Mouse (Mus musculus) macrophage (primary cell): ENCODE results near the gene Mylk4. TPM values are rescaled to one million over a fixed set of nuclear protein-coding genes. Genes with fewer than 3 reads are reported as not detected.
A peak's percentile ranks its signal among the peaks of the same experiment; 100 is the strongest.

ENCODE experiments used
- H3K27ac ChIP-seq: fragments of 350-480 bp; formaldehyde crosslinking; 2 replicates; pipeline ENCODE4 v1.9.0; 2021
- H3K36me3 ChIP-seq: fragments of 350-480 bp; formaldehyde crosslinking; 2 replicates; pipeline ENCODE4 v1.9.0; 2021; ENCODE audit errors: inconsistent target
- H3K4me3 ChIP-seq: fragments of 350-480 bp; formaldehyde crosslinking; 2 replicates; pipeline ENCODE4 v1.9.0; 2021; ENCODE audit errors: inconsistent target
- H3K79me2 ChIP-seq: fragments of 350-480 bp; formaldehyde crosslinking; 2 replicates; pipeline ENCODE4 v1.9.0; 2021; ENCODE audit errors: inconsistent target
- WGBS: methylation state at CpG from one replicate; pipeline ENCODE4 v1.1.7; 2026; ENCODE audit warnings: inconsistent platforms; ENCODE audit not compliant: missing documents; 5-methylcytosine and 5-hydroxymethylcytosine counted together
- polyA plus RNA-seq: library from polyadenylated mRNA; stranded (reverse); fragments of 250-400 nt; gene quantifications from 3 replicates; pipeline ENCODE4 v1.2.4, GENCODE M21; 2018; ENCODE audit warnings: inconsistent platforms
- total RNA-seq, 78 experiments: library from RNA; depleted of rRNA; stranded (reverse); fragments of 250-400 nt; gene quantifications; 1 replicate in 9 of 78; 2 replicates in 24 of 78; 3 replicates in 43 of 78; 4 replicates in 2 of 78; pipeline ENCODE4 v1.2.4; 2018; ENCODE audit warnings: inconsistent platforms in 56 of 78

The Mylk4 gene
- not detected for total RNA-seq (2018; cell fraction: chromatin; rRNA removed)
- not detected for total RNA-seq (2018; cell fraction: cytosol; rRNA removed)
- total RNA-seq (2018; cell fraction: nucleus; rRNA removed), result not detected
- polyA plus RNA-seq, result not detected in 3 replicates

DNA sequence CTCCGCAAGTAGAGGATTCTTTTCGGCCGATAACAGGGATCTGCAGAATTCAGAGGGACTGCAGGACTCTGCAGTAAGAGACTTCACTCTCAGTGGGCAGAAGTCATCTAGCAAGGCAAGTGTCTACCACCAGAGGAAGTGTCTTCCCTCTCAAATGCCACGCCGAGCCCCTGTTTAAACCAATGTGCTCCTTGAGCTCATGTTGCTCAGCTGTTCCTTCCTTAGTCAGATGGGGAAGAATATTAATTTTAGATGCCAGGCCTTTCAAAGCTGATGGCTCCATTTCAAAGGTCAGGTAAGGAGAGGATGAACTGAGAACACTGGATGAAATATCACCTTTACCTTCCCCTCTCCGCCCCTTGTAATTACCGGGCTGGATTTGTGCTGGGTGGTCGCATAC is at the start of gene Mylk4:
Mylk4 (minus strand) TSS at position 139 of the 400 bp plus-strand sequence.
- no peaks in the 10 kb centered on the region for H3K79me2 ChIP-seq
- no peak within 1 kb of the TSS for H3K4me3 ChIP-seq
- no peak within 1 kb of the TSS for H3K27ac ChIP-seq
- H3K36me3 ChIP-seq, result no peaks in the 10 kb centered on the region
- WGBS, result 90% methylated on average over 8 of the region's 8 CpGs

- Histone ChIP-seq H3K36me3 (no peaks in the 10 kb centered on the region), H3K4me3 (no peak overlapping the region), H3K79me2 (no peaks in the 10 kb centered on the region), H3K27ac (peak overlapping the region; percentile 58)
- WGBS, result 10% methylated on average over 6 of the region's 6 CpGs
Observed at GRCm38 (mm10) chr13:32833237-32833636, 49.5 kb upstream of the Mylk4 start.

GRCm38 (mm10) chr13:32832776-32833175 is 49.0 kb upstream of the Mylk4 start:
- Histone ChIP-seq H3K36me3 (no peaks in the 10 kb centered on the region), H3K4me3 (no peak overlapping the region), H3K79me2 (no peaks in the 10 kb centered on the region), H3K27ac (peak overlapping the region; percentile 58)
- WGBS, result 22% methylated on average over 3 of the region's 3 CpGs

DNA sequence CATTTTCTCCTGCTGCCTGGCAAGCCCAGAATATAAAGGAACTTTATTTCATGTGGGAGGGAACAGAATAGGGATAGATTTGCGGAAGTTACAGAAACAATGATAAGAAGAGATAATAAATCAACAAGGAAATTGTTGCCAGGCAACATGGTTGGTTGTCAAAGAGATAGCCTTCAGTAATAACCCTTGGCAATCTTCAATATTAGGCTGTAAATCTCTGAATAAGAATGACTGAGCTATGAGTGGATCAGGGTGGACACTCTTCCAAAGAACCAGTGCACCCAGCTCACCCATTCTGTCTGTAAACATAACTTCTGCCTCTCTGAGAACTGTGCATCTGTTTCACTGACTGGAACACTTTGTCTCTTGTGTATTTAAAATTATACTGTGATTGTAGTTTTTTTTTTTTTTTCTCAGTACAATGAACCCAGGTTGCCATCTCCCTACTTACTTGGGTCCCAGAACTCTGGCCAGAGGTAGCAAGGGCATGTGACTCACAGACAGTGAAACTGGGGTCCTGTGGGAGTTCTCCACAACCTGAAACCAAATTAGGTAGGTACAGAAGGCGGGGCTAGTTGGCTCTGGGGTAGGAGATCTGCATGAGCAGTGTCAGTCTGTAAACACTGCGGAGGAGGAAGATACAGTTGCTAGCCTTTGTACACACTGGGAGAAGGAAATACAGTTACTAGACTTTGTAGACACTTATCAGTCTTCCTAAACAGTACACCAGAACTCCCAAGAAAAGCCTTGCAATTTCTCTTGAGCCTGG is 47.9 kb upstream of the Mylk4 start:
- Histone ChIP-seq H3K4me3 (no peak overlapping the region), H3K36me3 (no peaks in the 10 kb centered on the region), H3K27ac (peak overlapping the region; percentile 58; the same call in 1 of the 2 replicates), H3K79me2 (no peaks in the 10 kb centered on the region)
- 66% methylated on average over 3 of the region's 3 CpGs for WGBS

GRCm38 (mm10) chr13:32828886-32829285 is 45.1 kb upstream of the Mylk4 start:
- Histone ChIP-seq H3K4me3 (no peak overlapping the region), H3K27ac (no peak overlapping the region), H3K36me3 (no peaks in the 10 kb centered on the region), H3K79me2 (no peaks in the 10 kb centered on the region)
- 88% methylated on average over 4 of the region's 4 CpGs for WGBS

DNA sequence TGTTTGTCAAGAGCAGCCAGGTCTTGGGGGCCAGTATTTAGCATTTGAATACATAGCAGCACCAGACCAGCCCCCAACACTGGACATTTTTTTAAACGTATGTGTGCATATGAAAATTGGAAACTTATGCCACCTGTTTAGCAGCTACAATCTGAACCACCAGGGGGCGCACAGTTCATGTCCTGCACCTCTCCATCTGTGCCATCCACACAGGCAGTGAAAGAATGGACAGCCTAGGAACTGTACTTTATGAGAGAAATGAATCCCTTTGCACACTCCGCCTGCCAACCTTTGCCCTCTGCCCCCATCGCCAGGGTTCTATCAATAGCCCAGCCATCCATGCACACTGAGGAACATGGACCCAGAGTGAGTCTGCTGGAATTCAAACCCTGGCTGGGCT is 44.2 kb upstream of the Mylk4 start:
- Histone ChIP-seq H3K27ac (no peak overlapping the region), H3K79me2 (no peaks in the 10 kb centered on the region), H3K4me3 (no peak overlapping the region), H3K36me3 (no peaks in the 10 kb centered on the region)
- WGBS, result 33% methylated on average over 4 of the region's 4 CpGs

DNA sequence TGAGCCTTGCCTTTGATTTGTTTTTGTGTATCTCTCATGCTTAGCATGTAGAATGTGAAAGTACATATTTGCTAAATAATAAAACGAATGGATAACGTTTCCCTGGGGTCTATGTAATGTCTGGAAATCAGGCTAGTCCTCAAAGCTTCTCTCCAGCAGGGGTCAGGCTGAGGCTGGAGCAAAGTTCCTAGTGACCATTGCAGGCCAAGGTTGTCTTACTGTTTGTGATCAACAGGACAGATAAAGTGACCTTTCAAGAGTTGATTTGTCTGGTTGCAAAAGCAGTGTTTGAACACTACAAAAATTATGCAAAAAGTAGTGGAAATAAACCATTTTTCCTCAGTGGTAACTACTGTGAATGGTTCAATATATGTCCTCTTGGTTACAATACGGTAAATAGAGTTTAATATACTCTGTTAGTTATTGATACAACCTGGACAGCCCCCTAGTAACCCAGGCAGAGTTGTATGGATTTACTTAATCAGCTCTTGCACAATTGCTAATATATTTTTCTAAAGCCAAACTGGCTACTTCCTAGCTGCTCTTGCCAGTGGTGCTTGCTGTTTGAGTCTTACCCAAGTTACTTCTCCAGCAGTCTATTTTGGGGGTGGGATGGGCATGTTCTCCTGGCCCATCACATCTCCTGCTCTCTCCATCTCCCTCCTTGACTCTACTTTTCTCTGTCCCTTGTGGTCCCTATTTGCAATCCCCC is 43.5 kb upstream of the Mylk4 start:
- Histone ChIP-seq H3K36me3 (0 out of 2 replicates have a peak, but pooled peaks cover 1% of the 10 kb centered on the region), H3K27ac (no peak overlapping the region), H3K79me2 (no peaks in the 10 kb centered on the region), H3K4me3 (no peak overlapping the region)
- WGBS, result 82% methylated on average over 3 of the region's 3 CpGs

DNA sequence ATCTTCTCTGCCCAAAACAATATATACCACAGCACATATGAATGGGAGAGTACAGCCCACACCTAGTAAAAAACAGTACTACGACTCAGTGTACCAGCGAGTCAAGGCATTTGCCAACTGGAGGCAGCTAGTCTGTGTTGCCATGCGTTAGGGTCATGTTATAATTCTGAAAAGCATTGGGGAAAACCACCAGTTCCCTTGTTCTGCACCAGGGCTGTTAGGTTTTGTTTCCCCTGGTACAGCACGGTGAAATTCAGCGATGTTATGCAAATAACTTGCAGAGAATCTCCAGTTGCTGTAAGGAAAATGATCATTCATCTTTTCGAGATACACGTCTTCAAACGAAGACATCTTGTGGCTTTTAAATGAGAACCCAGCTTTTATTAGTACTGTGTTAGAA is 41.8 kb upstream of the Mylk4 start:
- 73% methylated on average over 8 of the region's 8 CpGs for WGBS
- H3K36me3 ChIP-seq, result peaks cover 13% of the 10 kb centered on the region; the same call in 1 of the 2 replicates
- no peak overlapping the region for H3K4me3 ChIP-seq
- H3K79me2 ChIP-seq, result no peaks in the 10 kb centered on the region
- H3K27ac ChIP-seq, result no peak overlapping the region

GRCm38 (mm10) chr13:32824377-32825330 is 40.9 kb upstream of the Mylk4 start:
- Histone ChIP-seq H3K36me3 (peaks cover 13% of the 10 kb centered on the region; the same call in 1 of the 2 replicates), H3K79me2 (no peaks in the 10 kb centered on the region), H3K27ac (no peak overlapping the region), H3K4me3 (no peak overlapping the region)
- 90% methylated on average over 4 of the region's 6 CpGs for WGBS

- peaks cover 17% of the 10 kb centered on the region; the same call in 1 of the 2 replicates for H3K36me3 ChIP-seq
- no peak overlapping the region for H3K27ac ChIP-seq
- no peaks in the 10 kb centered on the region for H3K79me2 ChIP-seq
- H3K4me3 ChIP-seq, result no peak overlapping the region
- 96% methylated on average over 6 of the region's 6 CpGs for WGBS
Observed at GRCm38 (mm10) chr13:32823126-32823525, 39.4 kb upstream of the Mylk4 start.

- H3K4me3 ChIP-seq, result no peak overlapping the region
- 94% methylated on average over 4 of the region's 4 CpGs for WGBS
- H3K27ac ChIP-seq, result no peak overlapping the region
- peaks cover 25% of the 10 kb centered on the region; the same call in 1 of the 2 replicates for H3K36me3 ChIP-seq
- H3K79me2 ChIP-seq, result no peaks in the 10 kb centered on the region
Observed at GRCm38 (mm10) chr13:32821671-32822070, 37.9 kb upstream of the Mylk4 start.

DNA sequence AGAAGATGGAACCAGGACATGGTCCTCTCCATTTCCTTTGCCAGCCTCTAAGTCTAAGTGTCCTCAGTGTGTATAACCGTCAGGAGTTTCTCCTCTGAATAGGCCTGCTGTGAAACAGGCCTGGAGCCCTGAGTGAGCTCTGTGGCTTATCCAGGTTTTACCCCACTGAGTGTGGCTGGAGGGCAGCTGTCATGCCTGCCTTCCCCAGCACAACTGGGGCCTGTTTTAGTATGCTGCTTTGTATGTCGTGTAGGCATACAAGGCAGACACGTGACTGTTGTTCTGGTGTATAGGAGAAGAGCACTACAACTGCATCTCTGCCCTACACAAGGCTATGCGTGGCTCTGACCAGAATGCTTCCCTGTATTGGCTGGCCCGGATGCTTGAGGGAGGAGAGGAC is 36.2 kb upstream of the Mylk4 start:
- Histone ChIP-seq H3K27ac (no peak overlapping the region), H3K36me3 (peaks cover 32% of the 10 kb centered on the region; the same call in 1 of the 2 replicates), H3K79me2 (no peaks in the 10 kb centered on the region), H3K4me3 (no peak overlapping the region)
- WGBS, result 94% methylated on average over 5 of the region's 5 CpGs

DNA sequence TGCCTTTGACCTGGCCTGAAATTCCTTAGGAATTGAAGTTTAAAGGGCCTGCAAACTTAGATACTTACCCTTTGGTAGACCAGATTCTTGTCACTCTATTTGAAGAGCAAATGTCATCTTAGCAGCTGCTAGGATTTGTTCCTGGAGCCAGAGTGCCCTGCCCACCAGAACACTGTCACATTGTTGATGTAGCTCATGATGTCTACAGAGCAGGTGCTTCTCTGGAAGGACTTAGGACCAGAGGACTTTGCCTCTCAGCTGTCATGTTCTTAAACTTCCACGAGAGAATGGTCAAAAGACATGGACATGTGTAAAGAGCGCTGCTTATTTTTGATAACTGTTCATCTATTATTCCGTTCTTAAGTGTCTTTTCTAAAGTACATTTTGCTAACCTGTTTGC is 35.5 kb upstream of the Mylk4 start:
- Histone ChIP-seq H3K4me3 (no peak overlapping the region), H3K27ac (no peak overlapping the region), H3K79me2 (no peaks in the 10 kb centered on the region), H3K36me3 (peaks cover 35% of the 10 kb centered on the region; the same call in 1 of the 2 replicates)
- 100% methylated on average over 3 of the region's 3 CpGs for WGBS

DNA sequence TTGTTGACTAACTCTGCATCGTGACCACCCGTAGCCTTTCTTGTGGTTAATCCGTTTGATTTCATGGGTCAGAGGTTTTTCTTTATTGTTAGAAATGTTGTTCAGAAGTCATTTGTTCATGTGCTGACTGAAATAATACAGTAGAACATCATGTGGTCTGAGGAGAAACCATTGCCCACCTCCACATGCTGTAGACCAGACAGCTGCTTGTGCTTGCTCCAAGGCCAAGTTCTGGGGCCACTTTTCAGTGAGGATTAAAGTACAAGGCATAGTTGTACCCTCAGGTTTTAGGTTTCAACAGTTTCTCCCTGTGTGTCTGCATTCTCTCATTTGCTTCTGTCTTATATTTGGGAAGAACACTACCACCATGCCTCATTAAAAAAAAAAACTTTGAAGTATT is 23.9 kb upstream of the Mylk4 start:
- peaks cover 23% of the 10 kb centered on the region for H3K36me3 ChIP-seq
- H3K79me2 ChIP-seq, result no peaks in the 10 kb centered on the region; the same call in 1 of the 2 replicates
- no peak overlapping the region for H3K27ac ChIP-seq
- WGBS, result 95% methylated on average over 3 of the region's 3 CpGs
- H3K4me3 ChIP-seq, result no peak overlapping the region
